In genomic region chr14:22093124-22093523, GRCm38 (mm10) we compare ENCODE assay signal across 10 mouse cellular contexts.
DNase-seq lines count a peak whose midpoint lies in the region; ATAC-seq and TF ChIP-seq lines count a peak whose summit lies in the region.
"Had no signal": no experiment of that assay in that cellular context is flagged by ENCODE, and none has a peak within 500 bp of the region (broad histone marks: within the 10 kb centered on the region; RNA-seq: fewer than 3 reads in every experiment).

No protein-coding gene starts in this region.

- no peak overlapping the region for H3K4me3 ChIP-seq in forebrain, postnatal 0 days (ENCODE audit: low read depth, low read length)
- H3K4me3 ChIP-seq in forebrain, embryonic 14.5 days (ENCODE audit: low read depth, low read length), result no peak overlapping the region
- H3K4me3 ChIP-seq in liver, embryonic 12.5 days, result no peak overlapping the region
- no peak overlapping the region for H3K4me3 ChIP-seq in heart, embryonic 15.5 days

- no peak overlapping the region for H3K9ac ChIP-seq in forebrain, postnatal 0 days
- H3K9ac ChIP-seq in forebrain, embryonic 14.5 days (ENCODE audit: low read length), result no peak overlapping the region
- no peak overlapping the region for H3K9ac ChIP-seq in liver, embryonic 12.5 days
- H3K9ac ChIP-seq in heart, embryonic 15.5 days, result no peak overlapping the region

- no peak overlapping the region for H3K27ac ChIP-seq in forebrain, postnatal 0 days (ENCODE audit: low read depth, low read length)
- H3K27ac ChIP-seq in forebrain, embryonic 14.5 days (ENCODE audit: low read depth, low read length), result no peak overlapping the region
- H3K27ac ChIP-seq in liver, embryonic 12.5 days, result no peak overlapping the region
- no peak overlapping the region for H3K27ac ChIP-seq in heart, embryonic 15.5 days

- DNase-seq in forebrain, postnatal 0 days, result no peak
- no peak for DNase-seq in forebrain, embryonic 14.5 days (ENCODE audit: low spot score)
- DNase-seq in liver, result peak; percentile 13
- DNase-seq in lung, postnatal 36 days, result peak; percentile 28
- DNase-seq in urinary bladder, postnatal 10 days (ENCODE audit: low spot score), result no peak
- no peak for DNase-seq in cerebellum, postnatal 4 days (ENCODE audit: low spot score in 2 of 2)
- DNase-seq: thymus, postnatal 25 days had no signal

- no peaks in the 10 kb centered on the region for H3K27me3 ChIP-seq in forebrain, postnatal 0 days (ENCODE audit: insufficient read depth, low read length)
- no peaks in the 10 kb centered on the region for H3K27me3 ChIP-seq in forebrain, embryonic 14.5 days (replicated peaks; ENCODE audit: control insufficient read depth, insufficient read depth, low read length)
- no peaks in the 10 kb centered on the region for H3K27me3 ChIP-seq in liver, embryonic 12.5 days (replicated peaks)
- 0 out of 2 replicates have a peak, but pooled peaks cover 7% of the 10 kb centered on the region for H3K27me3 ChIP-seq in heart, embryonic 15.5 days

- H3K36me3 ChIP-seq in forebrain, postnatal 0 days (ENCODE audit: insufficient read depth), result no peaks in the 10 kb centered on the region
- no peaks in the 10 kb centered on the region for H3K36me3 ChIP-seq in forebrain, embryonic 14.5 days (ENCODE audit: control insufficient read depth, insufficient read depth, low read length)
- no peaks in the 10 kb centered on the region for H3K36me3 ChIP-seq in liver, embryonic 12.5 days
- H3K36me3 ChIP-seq in heart, embryonic 15.5 days, result no peaks in the 10 kb centered on the region

- H3K4me1 ChIP-seq in forebrain, postnatal 0 days (ENCODE audit: insufficient read depth), result no peaks in the 10 kb centered on the region
- H3K4me1 ChIP-seq in forebrain, embryonic 14.5 days (ENCODE audit: control insufficient read depth, insufficient read depth, low read length), result peaks cover 4% of the 10 kb centered on the region; the same call in 1 of the 2 replicates
- no peaks in the 10 kb centered on the region for H3K4me1 ChIP-seq in liver, embryonic 12.5 days
- peaks cover 14% of the 10 kb centered on the region for H3K4me1 ChIP-seq in heart, embryonic 15.5 days (replicated peaks)

- WGBS in forebrain, postnatal 0 days, result 53% methylated on average over 8 of the region's 8 CpGs
- WGBS in forebrain, embryonic 14.5 days, result 54% methylated on average over 8 of the region's 8 CpGs
- 58% methylated on average over 8 of the region's 8 CpGs for WGBS in liver, embryonic 12.5 days (ENCODE audit: insufficient replicate concordance)
- WGBS in heart, embryonic 15.5 days, result 29% methylated on average over 8 of the region's 8 CpGs

- TF ChIP-seq CTCF in forebrain, postnatal 0 days (IDR thresholded peaks at IDR 0.05; ENCODE audit: low read depth), result no peak

- no peak overlapping the region for H3K4me2 ChIP-seq in forebrain, postnatal 0 days (ENCODE audit: low read depth)
- no peak overlapping the region for H3K4me2 ChIP-seq in forebrain, embryonic 14.5 days (ENCODE audit: low read length)
- no peak overlapping the region for H3K4me2 ChIP-seq in liver, embryonic 12.5 days
- peak overlapping the region; percentile 21; the same call in 1 of the 2 replicates for H3K4me2 ChIP-seq in heart, embryonic 15.5 days

- no peaks in the 10 kb centered on the region for H3K9me3 ChIP-seq in forebrain, postnatal 0 days (ENCODE audit: low read length)
- no peaks in the 10 kb centered on the region for H3K9me3 ChIP-seq in forebrain, embryonic 14.5 days (replicated peaks; ENCODE audit: control insufficient read depth, low read length)
- no peaks in the 10 kb centered on the region for H3K9me3 ChIP-seq in liver, embryonic 12.5 days (replicated peaks)
- H3K9me3 ChIP-seq in heart, embryonic 15.5 days (replicated peaks), result no peaks in the 10 kb centered on the region

- ATAC-seq in forebrain, postnatal 0 days, result peak; percentile 51; the same call in 1 of the 2 replicates
- ATAC-seq in forebrain, embryonic 14.5 days, result no peak
- no peak for ATAC-seq in liver, embryonic 12.5 days
- ATAC-seq in heart, embryonic 15.5 days (replicated peaks; ENCODE audit: insufficient number of reproducible peaks, insufficient read depth, low FRiP score, low read depth), result peak; percentile 66
- ATAC-seq: forebrain, embryonic 16.5 days had no signal

Comparison
In these comparisons a context has a peak if more than half of its experiments do, and no peak if none do; other contexts are left out.
1. ATAC-seq: peak in forebrain, postnatal 0 days (single experiment) and heart, embryonic 15.5 days (single experiment); none in forebrain, embryonic 14.5 days (single experiment) and liver, embryonic 12.5 days (single experiment).
2. DNase-seq: peak in liver (single experiment) and lung, postnatal 36 days (single experiment); none in forebrain, postnatal 0 days (single experiment), forebrain, embryonic 14.5 days (single experiment), urinary bladder, postnatal 10 days (single experiment) and cerebellum, postnatal 4 days (0 of 2).